Mouse (Mus musculus) spleen, postnatal 4 days (tissue): Measurements from ENCODE around the gene Tldc1.

Experiments used
- DNase-seq, 2 experiments: peaks; one replicate each; pipeline ENCODE4 v3.0.0; 2022; ENCODE audit warnings: low spot score in 2 of 2

The Tldc1 gene

DNA sequence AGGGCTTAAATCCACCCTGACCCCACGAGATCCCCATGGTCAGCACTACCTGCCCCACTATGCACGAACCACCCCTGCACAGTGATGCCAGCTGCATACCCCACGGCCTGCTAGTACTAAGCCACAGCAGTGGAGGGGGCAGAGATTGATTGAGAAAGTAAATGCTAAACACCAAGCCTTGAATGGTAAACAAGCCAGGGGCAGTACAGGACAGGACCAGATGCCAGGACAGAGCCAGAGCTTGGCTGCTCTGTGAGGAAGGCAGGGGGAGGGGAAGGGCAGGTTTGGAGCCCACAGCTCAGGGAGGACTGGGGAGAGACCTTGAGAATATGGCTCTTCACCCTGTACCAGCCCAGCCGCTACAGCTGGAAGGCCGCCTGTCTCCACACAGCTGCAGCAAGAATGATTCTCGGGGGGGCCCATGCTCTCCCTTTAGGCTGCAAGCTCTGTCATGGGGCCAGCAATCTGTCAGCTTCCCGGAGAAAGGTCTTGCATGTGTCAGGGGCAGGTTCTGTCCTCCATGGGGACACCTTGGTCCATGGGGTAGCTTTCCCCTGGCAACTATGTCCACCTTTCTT is 1.5 kb downstream of the Tldc1 start:
- peak in 1 of 2 experiments; percentile 60 for DNase-seq

DNA sequence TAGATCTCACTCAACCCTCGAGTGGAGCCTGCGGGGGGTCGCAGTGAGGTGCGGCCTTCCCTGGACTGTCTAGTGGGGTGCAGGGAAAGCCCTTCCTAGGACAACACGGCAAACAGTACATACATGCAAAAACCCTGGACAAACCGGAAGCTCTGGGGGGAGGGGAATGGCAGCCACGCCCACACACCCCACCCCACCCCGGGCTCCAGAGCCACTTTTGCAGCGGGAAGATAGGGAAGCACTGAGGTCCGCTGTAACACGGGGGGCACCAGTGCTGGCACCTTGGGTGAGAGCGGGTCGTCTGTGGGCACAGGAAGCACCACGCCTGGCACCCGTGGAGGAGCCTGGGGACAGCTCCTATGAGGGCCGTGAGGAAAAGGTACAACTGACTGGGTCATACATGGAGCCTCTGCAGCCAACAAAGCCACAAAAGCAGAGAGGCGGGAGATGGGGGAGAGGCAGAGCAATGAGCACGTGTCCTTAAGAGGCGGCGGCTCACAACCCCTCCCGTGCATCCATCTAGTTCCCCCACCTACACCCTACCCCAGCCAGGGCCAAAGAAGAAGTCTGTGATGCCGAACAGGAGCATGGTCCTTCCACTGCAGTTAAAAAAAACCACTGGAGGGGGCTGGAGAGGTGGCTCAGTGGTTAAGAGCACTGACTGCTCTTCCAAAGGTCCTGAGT is 12.3 kb downstream of the Tldc1 start:
- peak in 1 of 2 experiments; percentile 58 for DNase-seq

DNA sequence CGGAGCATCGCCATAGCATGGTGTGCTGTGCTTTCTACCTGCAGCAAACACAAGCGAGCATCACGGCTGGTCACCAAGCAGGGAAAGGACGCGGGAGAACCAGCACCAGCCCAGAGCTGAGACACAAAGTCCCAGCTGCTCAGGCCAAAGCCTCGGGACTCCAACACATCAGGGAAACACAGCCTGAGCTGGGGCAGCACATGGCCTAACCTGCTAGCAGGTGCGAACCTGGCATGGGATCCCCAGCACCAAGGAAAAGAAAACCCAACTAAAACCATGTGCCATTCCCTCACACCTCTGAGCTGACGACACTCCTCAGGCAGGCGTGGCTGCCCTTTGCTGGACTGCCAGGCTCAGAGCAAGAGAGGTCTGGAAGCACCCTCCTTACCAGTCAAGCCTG is 12.9 kb downstream of the Tldc1 start:
- DNase-seq: peak in 1 of 2 experiments; percentile 60

DNA sequence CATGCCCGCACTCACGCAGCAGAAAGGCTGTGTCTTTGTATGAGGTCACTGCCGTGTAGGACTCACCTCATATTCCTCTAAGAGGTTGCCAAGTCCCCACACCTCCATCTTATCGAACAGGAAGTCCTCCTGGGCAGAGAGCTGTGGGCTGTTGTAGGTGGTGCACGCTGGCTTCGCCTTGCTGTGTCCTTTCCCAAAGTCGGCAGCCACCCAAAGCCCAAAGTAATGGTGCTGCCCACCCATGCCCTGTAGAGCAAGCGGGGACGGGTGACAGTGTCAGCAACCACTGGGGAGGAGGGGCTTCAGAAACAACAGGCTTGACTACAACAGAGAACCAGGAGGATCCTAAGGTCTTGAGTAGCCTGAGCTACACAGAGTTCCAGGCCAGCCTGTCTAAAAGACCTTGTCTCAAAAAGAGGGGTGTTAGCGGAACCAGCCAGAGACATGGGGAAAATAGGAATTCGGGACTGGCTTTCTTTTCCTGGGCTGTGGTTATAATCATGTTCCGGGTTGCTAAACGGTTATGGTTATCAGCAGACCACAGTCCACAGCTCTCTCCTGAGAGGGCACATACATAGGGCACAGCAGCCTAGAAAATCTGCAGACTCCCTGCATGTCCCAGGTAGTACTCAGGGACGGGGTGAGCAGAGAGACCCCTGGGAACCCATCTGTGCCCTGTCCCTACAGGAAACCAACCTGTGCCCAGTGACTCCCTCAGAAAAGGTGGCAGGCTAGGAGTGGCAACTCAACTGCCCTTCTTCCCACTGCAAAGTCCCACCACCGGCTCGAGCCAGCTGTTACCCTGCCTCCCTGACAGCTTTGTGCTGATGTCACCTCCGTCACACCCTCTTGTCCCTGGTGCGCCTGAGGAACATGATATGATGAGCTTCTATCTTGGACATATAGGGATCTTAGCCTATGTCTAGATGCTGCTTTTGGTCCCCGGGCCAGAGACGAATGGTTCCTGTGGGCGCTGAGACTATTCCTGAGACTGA is 15.7 kb downstream of the Tldc1 start:
- peak in 1 of 2 experiments; percentile 60 for DNase-seq

DNA sequence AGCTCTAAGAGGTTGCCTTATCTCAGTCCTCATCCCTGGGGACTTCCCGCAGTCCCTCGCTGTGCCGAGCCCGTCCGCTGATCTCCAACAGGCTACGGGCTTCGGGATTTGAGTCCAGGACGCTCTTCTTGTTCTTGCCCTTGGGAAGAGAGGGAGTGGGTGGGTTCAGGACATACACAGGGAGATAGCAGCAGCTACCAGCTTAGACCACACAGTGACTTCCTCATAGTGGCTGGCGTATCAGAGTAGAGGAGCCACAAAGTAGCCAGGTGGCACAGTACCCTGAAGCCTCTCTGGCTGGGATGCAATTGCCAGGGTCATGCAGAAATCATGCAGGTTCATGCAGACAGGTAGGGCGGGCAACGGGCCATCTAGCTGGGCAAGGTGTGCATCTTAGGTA is 16.5 kb downstream of the Tldc1 start:
- peak in 1 of 2 experiments; percentile 55 for DNase-seq

DNA sequence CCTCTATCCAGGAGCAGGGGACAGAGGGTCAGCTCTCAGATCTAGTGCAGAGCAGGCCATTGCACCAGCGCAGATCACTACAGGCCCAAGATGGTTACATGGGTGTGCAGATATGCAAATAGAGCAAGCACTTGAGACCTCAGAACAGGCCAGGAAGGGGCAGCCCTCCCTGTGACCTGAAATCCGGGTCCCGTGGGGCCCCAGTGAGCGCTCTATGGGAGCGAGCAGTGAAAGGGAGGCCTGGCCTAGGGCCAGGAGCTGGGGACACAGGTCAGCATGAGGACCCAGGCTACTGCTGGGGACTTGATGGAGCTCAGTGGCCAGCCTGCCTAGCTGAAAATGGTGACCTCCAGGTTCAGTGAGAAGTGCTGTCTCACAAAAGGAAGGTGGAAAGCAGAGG is 21.7 kb downstream of the Tldc1 start:
- peak in 1 of 2 experiments; percentile 56 for DNase-seq

DNA sequence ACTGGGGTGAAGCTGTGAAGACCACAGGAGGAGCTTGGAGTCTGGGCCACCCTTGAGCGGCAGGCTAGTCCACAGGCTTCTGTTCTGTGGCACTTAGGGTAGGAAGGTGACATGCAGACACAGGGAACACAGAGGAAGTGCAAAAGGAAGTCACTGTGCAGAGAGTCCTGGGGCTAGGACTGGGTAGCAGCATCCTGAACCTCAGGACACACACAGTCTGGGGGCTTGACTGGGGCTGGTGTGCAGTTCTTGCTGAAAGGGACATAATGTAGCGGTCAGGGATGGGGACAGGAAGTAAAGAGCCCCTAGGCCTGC is 22.1 kb downstream of the Tldc1 start:
- DNase-seq: no peak

DNA sequence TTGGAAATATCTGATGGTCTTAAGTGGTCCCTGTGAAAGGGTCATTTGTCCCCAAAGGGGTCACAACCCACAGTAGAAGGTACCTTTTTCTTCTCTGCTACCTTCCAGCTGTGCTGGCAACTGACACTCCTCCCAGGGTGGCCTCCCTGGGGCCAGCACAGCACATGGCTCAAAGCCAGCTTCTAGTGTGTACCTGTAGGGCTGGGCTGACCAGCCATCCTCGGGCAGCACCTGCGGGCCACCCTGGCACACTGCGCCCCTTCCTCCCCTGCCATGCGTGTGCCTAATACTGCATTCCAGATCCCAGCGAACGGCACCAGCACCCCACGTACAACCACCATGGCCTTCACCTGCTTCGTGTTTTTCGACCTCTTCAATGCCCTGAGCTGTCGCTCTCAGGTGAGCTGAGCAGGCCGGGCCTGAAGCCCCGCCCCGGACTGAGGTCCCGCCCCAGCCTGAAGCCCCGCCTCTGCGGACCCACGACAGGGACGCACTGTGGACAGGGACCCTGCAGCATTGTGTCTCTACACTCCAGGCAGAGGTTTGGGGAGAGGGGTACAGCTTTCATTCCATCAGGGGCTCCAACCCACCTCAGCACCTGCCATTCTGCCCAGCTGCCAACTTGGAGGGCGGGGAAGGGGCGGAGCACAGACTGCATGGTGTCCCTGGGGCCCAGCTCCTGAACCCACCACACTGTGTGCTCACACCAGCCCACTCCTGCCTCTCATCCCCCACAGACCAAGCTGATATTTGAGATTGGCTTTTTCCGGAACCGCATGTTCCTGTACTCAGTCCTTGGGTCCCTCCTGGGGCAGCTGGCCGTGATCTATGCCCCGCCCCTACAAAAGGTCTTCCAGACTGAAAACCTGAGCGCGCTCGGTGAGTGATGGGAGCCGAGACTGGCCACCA is 22.7 kb downstream of the Tldc1 start:
- no peak for DNase-seq

DNA sequence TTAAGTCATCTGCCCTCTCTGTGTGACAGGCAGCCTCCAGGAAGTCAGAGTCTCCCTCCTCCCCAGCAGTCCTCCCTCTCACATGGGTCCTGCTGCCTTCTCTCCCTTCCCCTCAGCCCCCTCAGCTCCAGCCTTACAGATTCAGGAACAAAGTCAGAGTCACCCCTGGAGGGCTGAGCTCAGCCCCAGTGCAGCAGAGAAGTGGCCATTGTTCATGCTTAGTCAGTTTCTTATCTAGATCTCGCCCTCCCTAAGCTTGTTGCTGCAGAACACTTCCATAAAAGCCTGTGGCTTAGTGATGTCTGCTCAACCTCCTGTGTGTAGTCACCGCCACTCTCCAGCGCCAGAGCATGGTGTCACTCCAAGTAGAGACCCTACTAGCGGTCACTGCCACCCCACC is 33.6 kb downstream of the Tldc1 start:
- no peak for DNase-seq

DNA sequence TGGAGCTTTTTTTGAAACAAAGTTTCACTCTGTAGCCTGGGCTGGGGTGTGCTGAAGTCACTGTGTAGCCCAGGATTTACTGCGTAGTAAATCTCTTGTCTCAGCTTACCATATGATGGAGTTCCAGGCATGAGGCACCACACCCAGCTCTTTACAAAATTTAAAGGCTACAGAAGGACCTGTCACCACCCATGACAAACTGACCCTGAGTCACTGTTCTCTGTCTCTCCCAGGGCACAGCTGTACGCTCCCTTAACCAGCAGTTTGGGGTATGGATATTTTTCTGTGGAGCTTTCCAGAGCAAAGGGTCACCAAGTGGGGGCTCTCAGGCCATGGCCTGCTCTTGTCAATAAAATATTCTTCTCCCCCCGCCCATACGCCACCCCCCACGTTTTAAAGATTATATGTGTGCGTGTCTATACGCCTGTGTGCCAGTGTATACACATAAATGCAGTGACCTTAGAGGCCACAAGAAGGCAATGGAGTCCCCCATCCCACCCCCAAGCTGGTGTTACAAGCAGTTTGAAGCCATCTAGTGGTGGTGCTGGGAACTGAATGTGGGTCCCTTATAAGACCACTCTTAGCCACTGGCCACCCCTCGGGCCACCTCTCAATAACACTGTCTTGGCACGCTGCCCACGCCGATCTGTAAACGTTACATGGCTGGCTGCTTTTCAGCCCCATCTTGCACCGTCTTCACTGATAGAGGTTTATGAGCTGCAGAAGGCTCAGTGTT is 34.8 kb downstream of the Tldc1 start:
- peak; percentile 47 to 76 for DNase-seq

DNA sequence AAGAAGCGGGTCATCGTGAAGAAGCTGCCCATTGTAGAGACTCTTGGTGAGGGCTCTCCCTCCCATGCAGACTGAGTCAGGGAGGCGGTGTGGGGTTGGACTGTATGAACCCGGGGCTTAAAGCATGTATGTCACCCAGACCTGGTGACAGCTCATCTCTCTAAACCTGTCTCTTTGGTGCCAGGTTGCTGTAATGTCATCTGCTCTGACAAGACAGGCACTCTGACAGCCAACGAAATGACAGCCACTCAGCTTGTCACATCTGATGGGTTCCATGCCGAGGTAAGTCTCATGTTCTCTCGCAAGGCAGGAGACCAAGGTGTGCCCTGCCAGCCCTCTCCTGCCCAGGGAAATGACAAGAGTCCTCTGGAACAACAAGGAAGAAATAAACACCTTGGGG is 35.8 kb downstream of the Tldc1 start:
- DNase-seq: no peak

DNA sequence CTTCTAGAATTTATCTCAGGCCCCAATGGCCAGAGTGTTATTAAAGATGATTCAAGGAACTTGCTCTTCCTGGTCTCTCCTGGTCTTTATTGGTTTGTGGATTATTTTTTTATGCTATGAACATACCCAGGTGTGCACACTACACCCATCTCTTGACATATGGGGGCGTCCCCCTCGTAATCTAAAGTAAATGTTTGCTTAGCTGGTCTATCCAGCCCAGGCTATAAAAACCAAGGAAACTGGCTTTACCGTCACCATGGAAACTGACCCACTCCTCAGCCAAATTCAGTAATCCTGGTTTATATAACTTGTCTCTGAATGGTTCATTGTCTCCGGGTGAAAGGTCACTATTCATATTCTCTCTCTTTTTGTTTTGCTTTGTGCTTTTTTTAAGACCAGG is 37.6 kb downstream of the Tldc1 start:
- DNase-seq: no peak

DNA sequence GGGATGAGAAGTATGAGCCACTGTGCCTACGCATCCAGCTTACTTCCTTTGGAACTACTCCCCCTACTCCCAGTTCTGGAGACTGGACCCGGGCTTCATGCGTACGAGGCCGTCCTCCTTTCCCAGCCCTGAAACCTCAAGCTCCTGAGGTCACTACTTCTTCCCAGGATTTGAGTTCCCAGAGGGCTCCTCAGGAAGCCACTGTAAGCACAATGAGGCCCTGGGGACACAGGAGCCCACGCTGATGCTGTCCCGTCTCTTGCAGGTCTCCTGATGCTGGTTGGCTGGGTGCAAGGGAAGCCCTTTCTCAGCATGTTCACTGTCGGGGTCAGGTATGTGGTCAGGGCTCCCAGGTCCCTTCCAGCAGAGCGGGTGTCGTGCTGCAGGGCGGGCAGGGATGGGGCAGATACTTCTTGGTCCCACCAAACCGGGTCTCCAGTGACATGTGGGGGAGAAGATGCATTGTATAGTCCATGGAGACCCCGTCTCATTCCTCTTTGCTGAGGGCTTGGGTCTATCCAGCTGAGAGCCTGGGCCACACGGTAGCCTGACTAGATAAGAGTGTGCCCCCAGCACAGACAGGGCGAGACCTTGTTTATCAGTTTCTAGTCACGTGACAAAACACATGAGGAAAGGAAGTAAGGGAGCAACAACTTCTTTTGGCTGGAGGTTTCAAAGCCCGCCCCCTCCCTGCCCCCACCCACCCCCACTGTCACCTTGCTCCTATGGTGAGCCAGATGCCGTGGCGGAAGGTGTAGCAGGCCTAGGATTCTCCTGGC is 39.9 kb downstream of the Tldc1 start:
- DNase-seq: no peak

DNA sequence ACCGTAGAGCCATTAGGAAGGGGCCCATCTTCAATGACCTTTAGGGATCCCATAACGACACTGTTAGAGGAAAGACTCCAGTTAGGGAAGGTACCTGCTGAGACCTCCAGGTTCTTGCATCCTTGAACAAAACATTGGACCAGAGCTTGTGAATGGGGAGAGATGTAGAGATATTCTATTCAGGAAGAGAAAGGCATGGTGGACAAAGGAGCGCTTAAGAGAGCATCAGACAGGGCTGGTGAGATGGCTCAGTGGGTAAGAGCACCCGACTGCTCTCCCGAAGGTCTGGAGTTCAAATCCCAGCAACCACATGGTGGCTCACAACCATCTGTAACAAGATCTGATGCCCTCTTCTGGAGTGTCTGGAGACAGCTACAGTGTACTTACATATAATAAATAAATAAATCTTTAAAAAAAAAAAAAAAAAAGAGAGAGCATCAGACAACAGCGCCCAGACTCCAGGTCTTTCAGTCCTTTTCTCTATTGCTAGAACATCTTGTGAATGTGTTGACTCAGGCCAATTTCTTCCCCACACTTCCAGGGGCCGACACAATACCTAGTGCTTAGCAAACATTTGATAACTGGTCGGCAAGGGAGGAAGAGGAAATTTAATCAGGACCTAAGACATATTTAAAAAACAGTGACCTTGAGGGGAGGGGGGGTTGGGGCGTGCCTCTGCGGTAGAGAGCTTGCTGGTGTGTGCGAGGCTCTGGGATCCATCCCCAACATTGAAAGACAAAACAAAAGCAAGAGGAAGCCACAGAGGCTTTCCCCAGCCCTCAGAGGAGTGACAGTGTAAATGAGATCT is 40.9 kb downstream of the Tldc1 start:
- DNase-seq: no peak

DNA sequence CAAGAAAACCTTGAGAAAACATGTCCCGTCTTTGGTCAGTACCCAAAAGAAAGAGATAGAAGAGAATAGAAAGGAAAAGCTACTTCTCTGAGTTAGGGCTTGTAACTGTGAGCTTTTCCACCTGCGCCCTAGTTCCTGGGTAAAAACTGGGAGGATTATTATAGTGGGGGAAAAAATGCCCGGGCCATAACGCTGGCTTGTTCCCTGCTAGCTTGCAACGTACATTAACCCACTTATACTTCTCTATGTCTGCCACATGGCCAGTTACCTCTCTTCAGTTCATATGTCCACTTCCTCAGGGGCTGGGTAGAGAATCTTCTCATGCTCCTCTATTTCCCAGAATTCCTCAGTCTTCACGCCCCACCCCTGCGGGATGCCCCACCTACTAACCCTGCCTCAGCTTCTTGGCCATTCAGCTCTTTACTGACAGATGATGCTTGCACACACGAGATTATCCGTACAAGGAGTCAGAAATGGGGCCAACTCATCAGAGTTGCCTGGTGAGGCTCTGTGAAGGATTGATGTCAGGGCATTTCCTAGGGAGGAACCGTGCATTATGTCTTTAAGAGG is 41.8 kb downstream of the Tldc1 start:
- no peak for DNase-seq

DNA sequence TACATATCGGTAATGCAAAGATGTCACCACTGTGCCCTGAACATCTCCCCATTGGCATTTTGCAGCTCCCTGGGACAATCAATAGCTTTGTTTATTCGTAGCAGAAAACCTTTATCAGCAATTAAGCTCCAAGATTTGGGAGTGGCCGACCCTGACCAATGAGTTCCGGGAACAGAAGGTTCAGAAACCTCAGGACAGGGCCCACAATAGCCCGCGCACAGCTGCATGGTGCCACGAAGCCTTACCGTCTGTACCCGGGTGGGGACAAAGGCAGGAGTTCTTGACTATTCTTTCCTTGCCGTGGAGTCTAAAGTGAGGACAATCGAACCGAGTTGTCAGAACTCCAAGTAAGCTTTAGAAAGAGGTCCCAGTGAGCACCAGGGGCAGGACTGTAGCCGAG is 46.1 kb downstream of the Tldc1 start:
- no peak for DNase-seq

DNA sequence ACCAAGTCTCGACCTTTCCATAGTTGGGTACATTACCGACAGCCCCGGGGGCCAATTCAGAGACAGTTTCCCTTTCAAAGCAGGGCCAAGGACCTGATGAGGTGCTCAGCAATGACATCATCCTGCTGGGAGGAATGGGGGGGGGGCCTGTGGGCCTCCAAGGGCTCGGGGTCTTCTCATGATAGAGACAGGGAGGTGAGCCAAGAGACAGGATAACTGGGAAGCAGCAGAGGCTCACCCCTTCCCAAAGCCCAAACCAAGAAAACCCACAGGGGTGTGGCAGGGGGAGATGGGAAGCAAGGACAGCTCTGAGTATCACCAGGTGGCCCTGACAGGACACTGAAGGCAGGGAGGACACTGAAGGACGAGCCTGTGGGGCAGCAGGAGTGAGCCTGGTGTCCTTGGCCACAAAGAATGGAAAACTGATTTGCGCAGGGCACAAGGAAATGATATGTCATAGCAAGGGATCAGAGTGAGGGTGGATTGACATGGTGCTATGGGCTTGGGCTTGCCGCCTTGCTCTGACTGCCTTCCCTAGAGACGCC is 49.8 kb downstream of the Tldc1 start:
- no peak for DNase-seq

DNA sequence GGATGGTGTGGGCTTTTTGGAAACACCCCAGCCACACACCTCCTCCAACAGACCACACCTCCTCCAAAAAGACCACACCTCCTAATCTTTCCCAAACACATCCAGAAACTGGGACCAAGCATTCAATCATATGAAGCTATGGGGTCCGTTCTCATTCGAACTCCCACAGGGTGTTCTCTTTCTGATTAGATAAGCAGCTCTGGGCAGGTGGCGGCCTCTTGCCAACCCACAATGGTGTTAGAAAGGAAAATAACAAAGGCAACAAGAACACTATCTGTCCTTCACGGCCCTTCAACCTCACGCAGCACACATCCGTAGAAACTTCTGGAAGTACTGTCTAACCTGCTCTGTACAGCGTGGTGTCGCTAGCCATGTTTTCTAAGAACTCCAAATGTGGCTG is 51.1 kb downstream of the Tldc1 start:
- no peak for DNase-seq

DNA sequence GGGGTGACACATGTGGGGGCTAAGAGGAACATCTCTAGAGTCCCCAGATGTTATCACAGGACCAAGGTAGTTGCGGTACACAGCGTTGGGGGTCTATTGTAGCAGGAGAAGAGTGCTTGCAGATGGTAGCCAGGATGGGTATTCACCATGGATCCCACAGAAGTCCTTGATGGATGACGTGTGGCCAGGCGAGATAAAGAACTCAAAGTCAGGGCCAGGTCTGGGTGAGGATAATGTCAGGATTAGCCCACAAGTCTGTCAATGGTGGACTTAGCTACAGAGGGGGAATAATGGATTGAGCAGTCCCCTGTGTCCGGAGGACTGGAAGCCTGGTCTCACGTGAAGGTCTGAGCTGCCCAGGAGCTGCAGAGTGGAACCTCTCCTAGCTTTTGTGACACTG is 53.6 kb downstream of the Tldc1 start:
- no peak for DNase-seq
